Mouse (Mus musculus): ENCODE data around the gene Pdpn. TPM values are rescaled to one million over a fixed set of nuclear protein-coding genes. Genes with fewer than 3 reads are reported as not detected.
A peak's percentile ranks its signal among the peaks of the same experiment; 100 is the strongest.
"Not testable (repeated sequence)": the region's sequence is repeated elsewhere in the genome, so short reads cannot be mapped to it uniquely, and the experiment has no call there.

Gene Pdpn
- total RNA-seq (2014; rRNA removed) (0.40 TPM in 1 of 2 replicates, not detected in the other), polyA plus RNA-seq (2012; rRNA removed) (0.17 and 0.39 TPM in 2 replicates)

GRCm38 (mm10) chr4:143299325-143300070 lies at the start of gene Pdpn:
Gene Pdpn (minus strand): TSS chr4:143299564.
- no peak for DNase-seq (ENCODE audit: extremely low read depth, low read depth, low spot score)
- Histone ChIP-seq H3K27ac (replicated peaks; ENCODE audit: insufficient read depth, low read depth, low read length) (no peak within 1 kb of the TSS), H3K36me3 (ENCODE audit: control insufficient read depth, insufficient read depth, low read length) (no peaks in the 10 kb centered on the region), H3K4me3 (ENCODE audit: insufficient read depth, low read depth, low read length) (0 out of 2 replicates have a peak within 1 kb of the TSS, but pooled peaks have one; percentile 3), H3K4me1 (ENCODE audit: control insufficient read depth, insufficient read depth, low read length) (no peaks in the 10 kb centered on the region), H3K79me2 (ENCODE audit: control insufficient read depth, insufficient read depth, low read length) (no peaks in the 10 kb centered on the region), H3K27me3 (ENCODE audit: control insufficient read depth, insufficient read depth, low read length) (peaks cover 9% of the 10 kb centered on the region), H3K9ac (ENCODE audit: low read depth, low read length) (no peak within 1 kb of the TSS)
- TF ChIP-seq CTCF (IDR thresholded peaks at IDR 0.05; ENCODE audit: low read depth, low read length): no peak
- no peak for TF ChIP-seq POLR2A (IDR thresholded peaks at IDR 0.05; ENCODE audit: extremely low read depth, insufficient read depth, low read length)
- WGBS: 5% methylated on average over 31 of the region's 31 CpGs

- Histone ChIP-seq H3K79me2 (ENCODE audit: control insufficient read depth, insufficient read depth, low read length) (no peaks in the 10 kb centered on the region), H3K27me3 (ENCODE audit: control insufficient read depth, insufficient read depth, low read length) (peaks cover 8% of the 10 kb centered on the region), H3K4me1 (ENCODE audit: control insufficient read depth, insufficient read depth, low read length) (no peaks in the 10 kb centered on the region), H3K36me3 (ENCODE audit: control insufficient read depth, insufficient read depth, low read length) (no peaks in the 10 kb centered on the region), H3K4me3 (ENCODE audit: insufficient read depth, low read depth, low read length) (no peak overlapping the region), H3K27ac (replicated peaks; ENCODE audit: insufficient read depth, low read depth, low read length) (no peak overlapping the region), H3K9ac (ENCODE audit: low read depth, low read length) (no peak overlapping the region)
- 23% methylated on average over 5 of the region's 5 CpGs for WGBS
- no peak for DNase-seq (ENCODE audit: extremely low read depth, low read depth, low spot score)
- no peak for TF ChIP-seq POLR2A (IDR thresholded peaks at IDR 0.05; ENCODE audit: extremely low read depth, insufficient read depth, low read length)
- no peak for TF ChIP-seq CTCF (IDR thresholded peaks at IDR 0.05; ENCODE audit: low read depth, low read length)
Measured at GRCm38 (mm10) chr4:143348678-143349077, 49.3 kb upstream of the Pdpn start.

- not testable (repeated sequence) for DNase-seq (ENCODE audit: extremely low read depth, low read depth, low spot score); H3K4me1 ChIP-seq (ENCODE audit: control insufficient read depth, insufficient read depth, low read length); H3K27ac ChIP-seq (replicated peaks; ENCODE audit: insufficient read depth, low read depth, low read length); H3K27me3 ChIP-seq (ENCODE audit: control insufficient read depth, insufficient read depth, low read length); H3K9ac ChIP-seq (ENCODE audit: low read depth, low read length); H3K36me3 ChIP-seq (ENCODE audit: control insufficient read depth, insufficient read depth, low read length); H3K79me2 ChIP-seq (ENCODE audit: control insufficient read depth, insufficient read depth, low read length); H3K4me3 ChIP-seq (ENCODE audit: insufficient read depth, low read depth, low read length)
- 82% methylated on average over 5 of the region's 5 CpGs for WGBS
Measured at GRCm38 (mm10) chr4:143345491-143345890, 46.1 kb upstream of the Pdpn start.

GRCm38 (mm10) chr4:143341470-143341869 lies 42.1 kb upstream of the Pdpn start:
- 87% methylated on average over 7 of the region's 7 CpGs for WGBS
- H3K36me3 ChIP-seq (ENCODE audit: control insufficient read depth, insufficient read depth, low read length): no peaks in the 10 kb centered on the region
- H3K27me3 ChIP-seq (ENCODE audit: control insufficient read depth, insufficient read depth, low read length): no peaks in the 10 kb centered on the region
- no peak for DNase-seq (ENCODE audit: extremely low read depth, low read depth, low spot score)
- H3K4me1 ChIP-seq (ENCODE audit: control insufficient read depth, insufficient read depth, low read length): no peaks in the 10 kb centered on the region
- no peaks in the 10 kb centered on the region for H3K79me2 ChIP-seq (ENCODE audit: control insufficient read depth, insufficient read depth, low read length)
- TF ChIP-seq POLR2A (IDR thresholded peaks at IDR 0.05; ENCODE audit: extremely low read depth, insufficient read depth, low read length): no peak
- TF ChIP-seq CTCF (IDR thresholded peaks at IDR 0.05; ENCODE audit: low read depth, low read length): no peak
- no peak overlapping the region for H3K27ac ChIP-seq (replicated peaks; ENCODE audit: insufficient read depth, low read depth, low read length)
- no peak overlapping the region for H3K9ac ChIP-seq (ENCODE audit: low read depth, low read length)
- H3K4me3 ChIP-seq (ENCODE audit: insufficient read depth, low read depth, low read length): no peak overlapping the region

- TF ChIP-seq POLR2A (IDR thresholded peaks at IDR 0.05; ENCODE audit: extremely low read depth, insufficient read depth, low read length) (no peak), CTCF (IDR thresholded peaks at IDR 0.05; ENCODE audit: low read depth, low read length) (no peak)
- WGBS: 83% methylated on average over 13 of the region's 13 CpGs
- no peak overlapping the region for H3K27ac ChIP-seq (replicated peaks; ENCODE audit: insufficient read depth, low read depth, low read length)
- no peaks in the 10 kb centered on the region for H3K27me3 ChIP-seq (ENCODE audit: control insufficient read depth, insufficient read depth, low read length)
- H3K4me1 ChIP-seq (ENCODE audit: control insufficient read depth, insufficient read depth, low read length): no peaks in the 10 kb centered on the region
- no peak overlapping the region for H3K9ac ChIP-seq (ENCODE audit: low read depth, low read length)
- H3K36me3 ChIP-seq (ENCODE audit: control insufficient read depth, insufficient read depth, low read length): no peaks in the 10 kb centered on the region
- H3K79me2 ChIP-seq (ENCODE audit: control insufficient read depth, insufficient read depth, low read length): no peaks in the 10 kb centered on the region
- H3K4me3 ChIP-seq (ENCODE audit: insufficient read depth, low read depth, low read length): no peak overlapping the region
- no peak for DNase-seq (ENCODE audit: extremely low read depth, low read depth, low spot score)
Measured at GRCm38 (mm10) chr4:143339808-143340207, 40.4 kb upstream of the Pdpn start.

- Histone ChIP-seq H3K27ac (replicated peaks; ENCODE audit: insufficient read depth, low read depth, low read length) (no peak overlapping the region), H3K36me3 (ENCODE audit: control insufficient read depth, insufficient read depth, low read length) (no peaks in the 10 kb centered on the region), H3K9ac (ENCODE audit: low read depth, low read length) (no peak overlapping the region), H3K4me3 (ENCODE audit: insufficient read depth, low read depth, low read length) (no peak overlapping the region), H3K27me3 (ENCODE audit: control insufficient read depth, insufficient read depth, low read length) (no peaks in the 10 kb centered on the region), H3K79me2 (ENCODE audit: control insufficient read depth, insufficient read depth, low read length) (no peaks in the 10 kb centered on the region), H3K4me1 (ENCODE audit: control insufficient read depth, insufficient read depth, low read length) (no peaks in the 10 kb centered on the region)
- no peak for DNase-seq (ENCODE audit: extremely low read depth, low read depth, low spot score)
- TF ChIP-seq POLR2A (IDR thresholded peaks at IDR 0.05; ENCODE audit: extremely low read depth, insufficient read depth, low read length) (no peak), CTCF (IDR thresholded peaks at IDR 0.05; ENCODE audit: low read depth, low read length) (no peak)
- 70% methylated on average over 2 of the region's 2 CpGs for WGBS
Measured at GRCm38 (mm10) chr4:143336096-143336495, 36.7 kb upstream of the Pdpn start.

All from liver, adult 2 months (tissue).